Mouse (Mus musculus): ENCODE data around the gene Slc13a4.

DNA sequence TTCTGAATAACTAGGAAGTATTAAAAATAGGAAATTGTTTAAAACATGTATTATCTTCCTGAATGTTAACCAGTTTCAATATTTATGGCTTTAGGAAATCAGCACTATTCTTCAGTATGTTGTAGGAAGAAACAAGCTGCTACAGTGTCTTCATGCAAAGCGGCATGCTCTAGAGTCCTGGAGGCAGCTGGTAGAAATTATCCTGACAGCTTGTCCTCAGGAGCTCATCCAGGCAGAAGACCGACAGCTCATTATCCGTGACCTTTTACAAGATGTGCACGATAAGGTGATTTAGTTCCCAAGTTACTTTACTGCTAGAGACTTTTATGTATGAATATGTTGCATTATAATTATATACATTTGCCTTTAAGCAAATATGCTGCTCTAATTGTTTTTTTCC is 82.2 kb downstream of the Slc13a4 start:
- no peak for TF ChIP-seq CTCF (IDR thresholded peaks at IDR 0.05; ENCODE audit: low read depth, low read length)
- no peak for TF ChIP-seq POLR2A (IDR thresholded peaks at IDR 0.05; ENCODE audit: borderline replicate concordance, low read depth, low read length)
